Mouse (Mus musculus) effector memory CD4-positive, alpha-beta T cell, adult 7 months (primary cell): ENCODE data around the gene 2310057N15Rik. TPM values are rescaled to one million over a fixed set of nuclear protein-coding genes. Genes with fewer than 3 reads are reported as not detected.

Experiments used
- polyA plus RNA-seq: library from polyadenylated mRNA; unstranded; fragments of 100-300 nt; shearing (Covaris generic); gene quantifications from one replicate; pipeline ENCODE4 v1.2.1, GENCODE M21; 2017

2310057N15Rik gene
- polyA plus RNA-seq: not detected

DNA sequence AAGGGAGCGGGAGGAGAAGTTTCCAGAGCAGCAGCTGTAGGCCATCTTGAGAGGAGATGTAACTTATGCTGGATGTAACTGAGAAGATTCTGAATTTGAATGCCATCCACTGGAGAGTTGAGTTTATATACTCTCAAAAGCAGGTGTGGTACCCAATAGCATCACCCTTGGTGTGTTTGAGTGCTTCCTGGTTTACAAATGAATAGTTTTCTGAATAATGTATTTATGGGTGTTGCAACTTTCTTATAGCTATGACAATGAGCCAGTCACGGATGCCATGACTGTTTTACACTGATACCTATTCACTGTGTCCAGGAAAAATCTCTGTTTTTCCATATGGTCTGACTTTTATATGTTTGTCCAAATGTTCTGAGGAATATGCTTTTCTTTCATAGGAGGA lies at the start of gene 2310057N15Rik:
Gene 2310057N15Rik, minus strand, starts transcription at position 101 of the 400 bp plus-strand sequence.

DNA sequence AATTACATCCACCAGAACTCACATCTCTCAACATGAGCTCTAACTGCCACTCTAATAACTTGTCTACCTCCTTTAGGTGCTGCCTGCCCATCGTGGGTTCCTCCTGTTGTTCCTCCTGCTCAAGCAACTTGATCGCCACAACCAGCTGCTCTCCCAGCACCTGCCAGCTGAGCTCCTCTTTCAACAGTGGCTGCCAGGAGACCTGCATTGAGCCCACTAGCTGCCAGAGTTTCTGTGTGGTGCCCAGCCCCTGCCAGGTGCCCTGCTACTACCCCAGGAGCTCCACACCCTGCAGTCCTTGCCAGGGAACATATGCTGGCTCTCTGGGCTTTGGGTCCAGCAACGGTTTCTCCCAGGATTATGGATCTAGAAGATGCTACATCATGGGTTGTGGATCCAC lies 46.1 kb upstream of the 2310057N15Rik start, which contains the start of gene Krtap15:
Gene Krtap15, plus strand, starts transcription at position 150 of the 400 bp plus-strand sequence.

DNA sequence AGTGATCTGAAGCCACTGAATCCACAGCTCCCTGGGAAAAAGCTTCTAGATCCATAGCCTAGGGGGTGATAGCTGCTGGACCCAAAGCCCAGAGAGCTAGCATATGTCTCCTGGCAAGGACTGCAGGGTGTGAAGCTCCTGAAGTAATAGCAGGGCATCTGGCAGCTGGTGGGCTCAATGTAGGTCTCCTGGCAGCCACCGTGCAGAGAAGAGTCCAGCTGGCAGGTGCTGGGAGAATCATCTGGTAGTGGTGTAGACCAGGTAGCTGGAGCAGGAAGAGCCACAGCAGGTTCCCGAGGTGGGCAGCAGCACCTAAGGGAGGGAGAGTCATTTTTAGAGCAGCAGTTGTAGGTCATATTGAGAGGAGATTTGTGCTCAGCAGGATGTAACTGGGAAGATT lies 37.8 kb upstream of the 2310057N15Rik start, which contains the start of gene Gm20741:
Gene Gm20741, minus strand, starts transcription at position 394 of the 400 bp plus-strand sequence.

GRCm38 (mm10) chr16:88777596-88777995 lies 3.6 kb upstream of the 2310057N15Rik start, which contains the start of gene Gm5965:
Gm5965 (plus strand) TSS chr16:88777896.

DNA sequence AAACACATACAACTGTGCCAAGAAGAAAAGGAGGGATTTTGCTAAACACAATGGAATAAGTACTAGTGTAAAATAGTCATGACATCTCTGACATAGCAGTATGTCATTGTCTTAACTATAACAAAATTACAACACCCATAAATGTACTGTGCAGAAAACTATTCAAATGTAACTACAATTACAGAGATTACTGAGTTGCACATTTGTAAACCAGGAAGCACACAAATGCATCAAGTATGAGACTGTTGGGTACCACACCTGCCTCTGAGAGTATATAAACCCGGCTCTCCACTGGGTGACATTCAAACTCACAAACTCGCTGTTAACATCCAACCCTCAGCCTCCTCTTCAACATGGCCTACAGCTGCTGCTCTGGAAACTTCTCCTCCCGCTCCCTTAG lies 15.5 kb downstream of the 2310057N15Rik start, which contains the start of gene 2310034C09Rik:
Gene 2310034C09Rik, plus strand, starts transcription at position 301 of the 400 bp plus-strand sequence.

GRCm38 (mm10) chr16:88751535-88751934 lies 22.5 kb downstream of the 2310057N15Rik start, which contains the start of gene Krtap13:
Krtap13 (minus strand) TSS chr16:88751635.

GRCm38 (mm10) chr16:88728812-88729275 lies 45.2 kb downstream of the 2310057N15Rik start, which contains the start of gene Krtap13-1:
Krtap13-1 (plus strand) TSS chr16:88728862.

Other genes with a start within 250 kb of the 2310057N15Rik start
- not detected for gene Cldn8, start 211.0 kb downstream of the 2310057N15Rik start, polyA plus RNA-seq
- gene Krtap24-1, start 161.9 kb downstream of the 2310057N15Rik start, polyA plus RNA-seq: not detected
- not detected for gene 2310079G19Rik, start 146.5 kb downstream of the 2310057N15Rik start, polyA plus RNA-seq
- gene Krtap26-1, start 126.4 kb downstream of the 2310057N15Rik start, polyA plus RNA-seq: not detected
- gene Krtap27-1, start 102.5 kb downstream of the 2310057N15Rik start, polyA plus RNA-seq: not detected
- not detected for gene 2310061N02Rik, start 66.2 kb downstream of the 2310057N15Rik start, polyA plus RNA-seq
- gene Krtap13-1, start 45.3 kb downstream of the 2310057N15Rik start, polyA plus RNA-seq: not detected
- gene Krtap13, start 22.6 kb downstream of the 2310057N15Rik start, polyA plus RNA-seq: not detected
- gene 2310034C09Rik, start 15.4 kb downstream of the 2310057N15Rik start, polyA plus RNA-seq: not detected
- not detected for gene Gm5965, start 3.7 kb upstream of the 2310057N15Rik start, polyA plus RNA-seq
- gene Gm20741, start 38.0 kb upstream of the 2310057N15Rik start, polyA plus RNA-seq: not detected
- not detected for gene Krtap15, start 46.0 kb upstream of the 2310057N15Rik start, polyA plus RNA-seq
- gene Krtap14, start 51.9 kb upstream of the 2310057N15Rik start, polyA plus RNA-seq: not detected
- gene Krtap19-1, start 95.2 kb upstream of the 2310057N15Rik start, polyA plus RNA-seq: not detected
- gene Krtap19-2, start 100.1 kb upstream of the 2310057N15Rik start, polyA plus RNA-seq: not detected
- gene Krtap19-3, start 103.8 kb upstream of the 2310057N15Rik start, polyA plus RNA-seq: not detected
- gene Krtap19-4, start 110.9 kb upstream of the 2310057N15Rik start, polyA plus RNA-seq: not detected
- not detected for gene Krtap19-5, start 122.3 kb upstream of the 2310057N15Rik start, polyA plus RNA-seq
- gene Krtap19-9b, start 158.1 kb upstream of the 2310057N15Rik start, polyA plus RNA-seq: not detected
- not detected for gene Krtap16-3, start 188.7 kb upstream of the 2310057N15Rik start, polyA plus RNA-seq
- not detected for gene Krtap22-2, start 236.6 kb upstream of the 2310057N15Rik start, polyA plus RNA-seq
- not detected for gene Gm10229, start 241.1 kb upstream of the 2310057N15Rik start, polyA plus RNA-seq